Mouse (Mus musculus) splenic B cell, adult 2 months (primary cell): ENCODE data around the gene Gm9936.
"Not testable (repeated sequence)": the region's sequence is repeated elsewhere in the genome, so short reads cannot be mapped to it uniquely, and the experiment has no call there.

Experiments
- DNase-seq: peaks from one replicate; pipeline ENCODE4 v3.0.0-alpha.2; 2011; ENCODE audit warnings: low read depth, low spot score
- H3K27me3 ChIP-seq: 2 replicates; pipeline ENCODE4 v1.6.1; 2012; ENCODE audit warnings: mild to moderate bottlenecking, low read length, moderate library complexity, mixed read lengths; ENCODE audit not compliant: control insufficient read depth, poor library complexity, insufficient read depth, severe bottlenecking
- H3K36me3 ChIP-seq: 2 replicates; pipeline ENCODE4 v1.6.1; 2012; ENCODE audit warnings: mild to moderate bottlenecking, low read length, moderate library complexity, mixed read lengths; ENCODE audit not compliant: control insufficient read depth, poor library complexity, insufficient read depth, severe bottlenecking

Gm9936 gene

DNA sequence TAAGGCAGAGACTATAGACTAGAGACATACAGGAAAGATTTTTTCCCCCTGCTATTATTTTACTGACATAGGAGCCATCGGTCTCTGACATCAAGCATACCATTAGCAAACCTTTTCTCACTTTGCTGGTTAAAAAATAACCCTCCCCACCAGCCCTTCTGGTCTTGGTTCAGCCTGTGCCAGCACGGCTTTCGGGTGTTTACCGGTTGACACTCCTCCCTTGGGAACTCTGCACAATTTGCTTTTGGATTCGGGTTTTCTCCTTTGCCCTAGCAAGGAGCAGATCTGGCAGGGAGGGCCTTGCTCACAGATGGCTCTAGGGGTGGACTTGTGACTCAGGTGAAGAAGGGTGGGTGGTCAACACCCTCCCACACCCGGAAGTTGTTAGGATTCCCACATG is 3.2 kb upstream of the Gm9936 start:
- H3K36me3 ChIP-seq: no peaks in the 10 kb centered on the region
- H3K27me3 ChIP-seq: no peaks in the 10 kb centered on the region
- no peak for DNase-seq

GRCm38 (mm10) chr5:114859253-114859652 is 771 bp upstream of the Gm9936 start:
- peak; percentile 88 for DNase-seq

DNA sequence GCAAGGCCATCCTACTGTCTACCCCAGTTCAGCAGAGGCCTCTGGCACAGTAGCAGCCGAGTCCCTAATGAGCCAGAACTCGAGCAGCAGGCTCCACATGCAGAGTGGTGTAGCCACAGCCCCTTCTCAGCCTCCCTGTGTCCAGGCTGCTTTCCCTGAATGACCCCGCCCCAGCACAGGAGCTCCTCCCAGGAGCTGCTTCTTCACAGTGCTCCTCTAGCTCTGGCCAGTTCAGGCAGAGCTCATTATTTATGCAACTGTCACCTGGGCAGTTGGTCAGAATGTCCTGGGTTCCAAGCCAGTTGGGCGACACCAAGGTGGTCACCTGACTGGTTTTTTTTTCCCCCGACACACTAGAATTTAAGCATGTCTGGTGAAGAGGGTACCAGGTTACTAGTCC is 5.1 kb downstream of the Gm9936 start, which contains the start of gene 4930519G04Rik:
Gene 4930519G04Rik, plus strand, starts transcription at position 301 of the 400 bp plus-strand sequence.
- not testable (repeated sequence) for DNase-seq, H3K27me3 ChIP-seq

More at GRCm38 (mm10) chr5:114859253-114859652, 771 bp upstream of the Gm9936 start:
- Histone ChIP-seq H3K27me3 (no peaks in the 10 kb centered on the region), H3K36me3 (no peaks in the 10 kb centered on the region)

GRCm38 (mm10) chr5:114851565-114852236 is 6.8 kb downstream of the Gm9936 start:
- H3K36me3 ChIP-seq: no peaks in the 10 kb centered on the region
- no peak for DNase-seq
- no peaks in the 10 kb centered on the region for H3K27me3 ChIP-seq

More for the DNA sequence above, 5.1 kb downstream of the Gm9936 start, which contains the start of gene 4930519G04Rik:
- not testable (repeated sequence) for H3K36me3 ChIP-seq

GRCm38 (mm10) chr5:114844371-114844770 is 14.1 kb downstream of the Gm9936 start:
- H3K36me3 ChIP-seq, H3K27me3 ChIP-seq, DNase-seq: not testable (repeated sequence)

GRCm38 (mm10) chr5:114842674-114843073 is 15.8 kb downstream of the Gm9936 start:
- no peak for DNase-seq
- H3K27me3 ChIP-seq: no peaks in the 10 kb centered on the region

GRCm38 (mm10) chr5:114842155-114842554 is 16.3 kb downstream of the Gm9936 start:
- not testable (repeated sequence) for DNase-seq, H3K27me3 ChIP-seq, H3K36me3 ChIP-seq

More at GRCm38 (mm10) chr5:114842674-114843073, 15.8 kb downstream of the Gm9936 start:
- H3K36me3 ChIP-seq: no peaks in the 10 kb centered on the region

GRCm38 (mm10) chr5:114840481-114840880 is 18.0 kb downstream of the Gm9936 start:
- not testable (repeated sequence) for DNase-seq, H3K27me3 ChIP-seq, H3K36me3 ChIP-seq

DNA sequence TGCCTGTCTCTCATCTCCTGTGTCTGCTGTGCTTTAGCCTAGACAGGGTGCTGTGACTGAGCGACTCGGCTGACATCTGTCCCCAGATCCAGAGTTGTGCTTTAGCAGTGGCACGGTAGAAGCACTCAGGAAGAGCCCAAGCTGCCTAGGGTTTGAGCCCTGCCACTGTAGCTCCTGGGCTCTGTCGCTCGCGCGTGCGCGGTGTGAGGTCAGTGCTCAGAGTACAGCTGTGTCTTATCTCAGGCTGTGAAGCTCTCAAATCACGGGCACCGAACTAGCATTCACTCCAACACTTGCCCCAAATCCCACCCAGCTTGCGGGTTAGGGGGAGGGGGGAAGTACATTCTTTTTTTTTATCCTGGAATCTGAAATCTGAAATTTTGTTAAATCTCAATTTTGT is 21.6 kb downstream of the Gm9936 start:
- no peaks in the 10 kb centered on the region for H3K36me3 ChIP-seq
- H3K27me3 ChIP-seq: no peaks in the 10 kb centered on the region
- DNase-seq: no peak

GRCm38 (mm10) chr5:114829740-114830139 is 28.7 kb downstream of the Gm9936 start:
- no peaks in the 10 kb centered on the region for H3K27me3 ChIP-seq
- H3K36me3 ChIP-seq: no peaks in the 10 kb centered on the region
- DNase-seq: no peak

DNA sequence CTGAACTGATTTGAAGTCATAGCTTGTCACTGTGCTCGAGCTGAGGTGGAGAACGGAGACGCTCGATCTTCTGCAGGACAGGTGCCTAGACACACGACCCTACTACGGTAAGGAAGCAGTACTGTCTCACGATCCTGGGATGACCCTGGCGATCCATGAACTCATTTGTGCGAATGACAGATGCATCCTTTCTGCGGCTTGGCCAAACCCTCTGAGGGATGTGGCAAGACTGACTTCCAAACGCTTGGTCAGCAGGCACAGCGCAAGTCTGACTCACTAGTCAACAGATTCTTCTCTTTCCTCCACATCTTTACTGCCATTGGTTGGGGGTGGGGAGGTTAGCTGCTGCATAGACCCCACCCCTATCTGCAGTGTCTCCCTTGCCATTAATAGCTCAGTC is 31.1 kb downstream of the Gm9936 start:
- Histone ChIP-seq H3K27me3 (no peaks in the 10 kb centered on the region), H3K36me3 (no peaks in the 10 kb centered on the region)
- no peak for DNase-seq

DNA sequence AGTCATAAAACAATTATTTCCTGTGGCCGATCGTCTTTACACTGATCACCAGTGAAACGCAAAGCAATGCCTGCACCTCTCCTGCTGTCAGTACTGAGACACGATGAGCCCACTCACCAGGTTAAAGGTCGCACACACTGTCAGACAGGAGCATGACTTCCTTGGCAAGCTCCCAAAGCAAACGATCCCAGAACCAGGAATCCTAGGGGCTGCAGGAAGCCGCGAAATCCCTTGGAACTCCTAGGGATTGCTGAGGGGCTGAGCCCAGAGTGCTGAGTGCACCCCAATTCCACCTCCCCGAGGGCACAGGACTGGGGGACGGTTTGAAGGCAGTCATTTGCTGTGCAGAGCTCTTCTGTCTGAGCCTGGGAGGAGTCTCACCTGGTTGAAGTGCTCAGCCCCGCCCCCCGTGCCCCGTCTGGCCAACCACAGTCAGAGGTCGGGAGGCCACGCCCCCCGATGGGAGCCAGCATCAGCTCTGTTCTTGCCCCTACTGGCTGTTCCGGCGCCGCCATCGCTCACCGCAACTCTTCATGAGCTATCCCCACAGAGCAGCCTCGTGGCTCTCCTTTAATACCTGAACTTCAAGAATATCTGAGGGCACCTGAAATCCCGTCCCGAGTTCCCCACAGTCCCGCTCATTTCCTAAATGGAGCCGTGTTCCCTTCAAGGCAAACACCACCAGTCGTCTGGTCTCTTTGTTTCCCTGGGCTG is 32.3 kb downstream of the Gm9936 start:
- Histone ChIP-seq H3K27me3 (no peaks in the 10 kb centered on the region), H3K36me3 (no peaks in the 10 kb centered on the region)
- DNase-seq: peak; percentile 95

DNA sequence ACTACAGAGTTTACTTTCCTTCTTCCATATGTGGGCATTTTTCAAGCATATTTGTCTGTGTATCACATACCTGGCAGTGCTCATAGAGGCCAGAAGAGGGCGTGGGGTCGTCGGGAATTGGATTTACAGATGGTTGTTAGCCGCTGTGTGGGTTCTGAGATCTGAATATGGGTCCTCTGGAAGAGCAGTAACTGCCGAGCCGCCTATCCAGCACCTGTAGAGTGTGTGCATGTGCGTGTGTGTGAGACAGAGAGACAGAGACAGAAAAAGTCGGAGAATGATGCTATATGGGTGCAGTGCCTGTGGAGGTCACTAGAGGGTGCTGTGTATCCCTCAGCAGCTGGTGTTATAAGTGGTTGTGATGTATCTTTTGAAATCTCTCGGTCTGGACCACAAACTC is 34.3 kb downstream of the Gm9936 start:
- DNase-seq: peak; percentile 84

DNA sequence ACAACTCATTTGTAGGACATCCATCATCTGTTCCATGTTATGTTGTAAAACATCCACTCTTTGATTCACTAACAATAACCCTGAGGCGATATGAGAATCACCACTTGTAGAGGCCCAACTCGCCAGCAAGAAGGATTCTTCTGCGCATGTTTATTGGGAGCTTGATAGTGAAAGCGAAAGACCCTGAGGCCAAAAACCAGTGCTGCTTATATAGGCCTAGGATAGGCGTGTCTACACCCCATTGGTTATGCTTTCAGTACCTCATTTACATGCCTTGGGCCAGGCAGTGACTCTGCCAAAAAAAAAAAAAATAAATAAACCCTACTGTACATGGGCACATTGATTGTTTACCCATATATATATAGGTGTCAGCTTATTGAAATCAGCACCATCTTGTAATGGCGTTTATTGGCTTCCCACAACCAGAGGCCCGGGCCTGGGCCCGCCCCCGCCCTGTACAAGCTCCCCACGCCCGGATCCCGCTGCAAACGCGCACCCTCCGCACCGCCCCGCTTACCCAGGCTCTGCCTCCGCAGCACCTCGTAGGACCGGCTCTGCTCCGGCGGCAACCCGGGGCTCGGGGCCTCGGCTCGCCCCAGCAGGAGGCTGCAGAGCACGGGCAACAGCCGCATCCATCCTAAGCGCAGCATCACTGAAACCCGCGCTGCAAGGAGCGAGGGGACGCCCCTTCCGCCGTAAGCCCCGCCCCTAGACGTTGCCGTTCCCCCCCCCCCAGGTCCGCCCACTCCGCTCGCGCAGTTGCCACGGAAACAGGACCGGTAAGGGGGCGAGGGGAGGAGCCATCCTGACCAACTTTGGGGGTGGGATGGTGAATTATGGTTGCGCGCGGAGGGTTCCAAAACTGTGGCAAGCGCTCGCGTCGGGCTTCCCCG is 35.4 kb downstream of the Gm9936 start, which contains the start of gene 1500011B03Rik:
Gene 1500011B03Rik, minus strand, starts transcription at position 673 of the 893 bp plus-strand sequence.
- DNase-seq: peak; percentile 80
- H3K27me3 ChIP-seq: no peaks in the 10 kb centered on the region
- H3K36me3 ChIP-seq: no peaks in the 10 kb centered on the region

More for the DNA sequence above, 34.3 kb downstream of the Gm9936 start:
- no peaks in the 10 kb centered on the region for H3K27me3 ChIP-seq
- H3K36me3 ChIP-seq: no peaks in the 10 kb centered on the region
